Mouse (Mus musculus) cerebellum, adult (tissue): ENCODE measurements around the gene Tfdp2.

Experiments
- ATAC-seq: cut with Nextera tagmentation; 2 replicates; pipeline ENCODE4 v1.9.2; 2017; ENCODE audit warnings: mild to moderate bottlenecking, moderate library complexity, mixed read lengths; ENCODE audit not compliant: insufficient number of reproducible peaks, low FRiP score, low TSS enrichment

Gene Tfdp2

GRCm38 (mm10) chr9:96363581-96364140, 167.6 kb downstream of the Tfdp2 start:
- peak; percentile 57 for ATAC-seq

GRCm38 (mm10) chr9:96364141-96364838, 168.2 kb downstream of the Tfdp2 start, which contains the start of gene Atp1b3:
TSS of gene Atp1b3 (minus strand) at chr9:96364442.
- peak; percentile 90 for ATAC-seq

- ATAC-seq: no peak
These were observed 169.3 kb downstream of the Tfdp2 start for GRCm38 (mm10) chr9:96365271-96365872.

GRCm38 (mm10) chr9:96369654-96370384, 173.7 kb downstream of the Tfdp2 start:
- no peak for ATAC-seq

- ATAC-seq: no peak
These were observed 175.0 kb downstream of the Tfdp2 start for GRCm38 (mm10) chr9:96371075-96371474.
